Mouse (Mus musculus): ENCODE data around the gene Avil. TPM values are rescaled to one million over a fixed set of nuclear protein-coding genes. Genes with fewer than 3 reads are reported as not detected.

Avil gene
- total and polyA plus RNA-seq, 3 experiments, result 2.7 to 20.0 (median 8.2) TPM

GRCm38 (mm10) chr10:126987183-126988118, 13.1 kb upstream of the Avil start:
- Histone ChIP-seq H3K27me3 (replicated peaks) (no peaks in the 10 kb centered on the region), H3K27ac (ENCODE audit: insufficient read depth, low read depth) (no peak overlapping the region), H3K36me3 (replicated peaks in 1 of 2; ENCODE audit: control insufficient read depth in 1 of 2, insufficient read depth in 1 of 2, low read length in 1 of 2) (peaks cover 3 to 36% of the 10 kb centered on the region in 2 experiments), H3K4me3 (replicated peaks in 1 of 3; ENCODE audit: low read depth in 2 of 3, low read length in 2 of 3, poor library complexity in 1 of 3) (no peak overlapping the region), H3K79me2 (replicated peaks; ENCODE audit: control insufficient read depth, extremely low read depth, insufficient read depth, poor library complexity, severe bottlenecking) (no peaks in the 10 kb centered on the region; the same call in 1 of the 2 replicates), H3K4me1 (ENCODE audit: control insufficient read depth in 1 of 2, insufficient read depth in 2 of 2) (peaks cover 9 to 49% of the 10 kb centered on the region in 2 experiments), H3K9ac (ENCODE audit: insufficient read depth, low read depth) (no peak overlapping the region), H3K4me2 (ENCODE audit: insufficient read depth, low read depth, poor library complexity, severe bottlenecking) (no peak overlapping the region), H3K9me3 (replicated peaks; ENCODE audit: low read length) (no peaks in the 10 kb centered on the region)
- in situ Hi-C loops (cut with MboI; ENCODE audit: low pct_ligation_motif_present, low pct_unique_long_range_greater_than_20kb, low sequenced_read_pairs), result no loop called here
- no peak for DNase-seq (ENCODE audit: extremely low read depth)
- dilution Hi-C loops (cut with MboI; ENCODE audit: extremely low pct_ligation_motif_present, extremely low pct_unique_long_range_greater_than_20kb, low sequenced_read_pairs), result no loop called here
- TF ChIP-seq NELFE (IDR thresholded peaks at IDR 0.05; ENCODE audit: low read depth, low read length) (no peak), TCF12 (IDR thresholded peaks at IDR 0.05; ENCODE audit: low read depth, low read length) (no peak), EP300 (IDR thresholded peaks at IDR 0.05; ENCODE audit: low read length) (no peak), NRF1 (IDR thresholded peaks at IDR 0.05; ENCODE audit: low read depth, low read length) (no peak), ZMIZ1 (IDR thresholded peaks at IDR 0.05; ENCODE audit: low read depth, low read length) (no peak), USF1 (IDR thresholded peaks at IDR 0.05; ENCODE audit: low read depth, low read length) (no peak), BHLHE40 (IDR thresholded peaks at IDR 0.05; ENCODE audit: low read depth, low read length) (no peak), CHD1 (IDR thresholded peaks at IDR 0.05; ENCODE audit: low read depth, low read length) (no peak), KAT2A (IDR thresholded peaks at IDR 0.05; ENCODE audit: insufficient replicate concordance, low read length) (no peak), CTCF (conservative IDR thresholded peaks at IDR 0.05 in 1 of 2, IDR thresholded peaks at IDR 0.05 in 1 of 2; ENCODE audit: low read depth in 2 of 2, low read length in 2 of 2) (no peak), JUN (IDR thresholded peaks at IDR 0.05; ENCODE audit: insufficient read depth, low read depth, low read length) (no peak), IRF4 (IDR thresholded peaks at IDR 0.05; ENCODE audit: low read depth, low read length) (no peak), MYC (IDR thresholded peaks at IDR 0.05; ENCODE audit: low read depth, low read length) (no peak), MAX (IDR thresholded peaks at IDR 0.05; ENCODE audit: low read length) (no peak), E2F4 (IDR thresholded peaks at IDR 0.05; ENCODE audit: insufficient replicate concordance, low read depth, low read length) (no peak), MAFK (IDR thresholded peaks at IDR 0.05; ENCODE audit: insufficient replicate concordance, low read length) (no peak)

DNA sequence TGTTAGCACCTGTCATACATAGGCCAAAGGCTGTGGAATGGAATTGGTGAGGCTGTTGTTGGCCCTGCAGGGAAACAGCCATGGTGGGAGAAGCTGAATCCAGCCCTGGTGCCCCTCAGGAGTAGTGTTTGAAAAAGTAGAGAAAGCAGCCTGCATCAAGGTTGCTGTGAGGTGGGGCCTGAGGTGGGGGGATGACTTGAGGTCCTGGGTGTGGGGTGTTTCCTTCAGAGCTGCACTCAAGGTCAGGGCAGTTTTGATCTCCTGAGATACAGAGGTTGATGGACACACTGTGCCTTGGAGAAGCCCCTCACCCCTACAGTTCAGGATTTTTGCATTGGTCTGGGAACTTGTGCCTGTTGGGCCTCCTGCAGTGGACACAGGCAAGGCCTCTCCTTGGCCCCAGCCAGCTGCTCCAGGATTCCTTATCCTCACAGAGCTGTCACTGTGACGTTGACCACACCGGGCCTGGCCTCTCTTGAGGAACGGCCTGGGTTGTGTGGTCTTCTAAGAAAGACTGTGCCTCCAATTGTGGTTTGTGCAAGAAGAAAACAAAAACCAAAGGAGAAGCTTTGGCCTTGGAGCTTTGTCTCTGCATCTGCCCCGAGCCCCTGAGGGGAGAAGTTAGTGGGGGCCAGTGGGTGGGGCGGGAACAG, 11.9 kb upstream of the Avil start:
- DNase-seq (ENCODE audit: extremely low read depth), result no peak
- Histone ChIP-seq H3K4me2 (ENCODE audit: insufficient read depth, low read depth, poor library complexity, severe bottlenecking) (no peak overlapping the region), H3K36me3 (replicated peaks in 1 of 2; ENCODE audit: control insufficient read depth in 1 of 2, insufficient read depth in 1 of 2, low read length in 1 of 2) (peaks cover 15 to 40% of the 10 kb centered on the region in 2 experiments), H3K27ac (ENCODE audit: insufficient read depth, low read depth) (no peak overlapping the region), H3K4me1 (ENCODE audit: control insufficient read depth in 1 of 2, insufficient read depth in 2 of 2) (peaks cover 9 to 57% of the 10 kb centered on the region in 2 experiments), H3K9ac (ENCODE audit: insufficient read depth, low read depth) (no peak overlapping the region), H3K9me3 (replicated peaks; ENCODE audit: low read length) (no peaks in the 10 kb centered on the region), H3K79me2 (replicated peaks; ENCODE audit: control insufficient read depth, extremely low read depth, insufficient read depth, poor library complexity, severe bottlenecking) (no peaks in the 10 kb centered on the region), H3K27me3 (replicated peaks) (no peaks in the 10 kb centered on the region), H3K4me3 (replicated peaks in 1 of 3; ENCODE audit: low read depth in 2 of 3, low read length in 2 of 3, poor library complexity in 1 of 3) (no peak overlapping the region)
- in situ Hi-C loops (cut with MboI; ENCODE audit: low pct_ligation_motif_present, low pct_unique_long_range_greater_than_20kb, low sequenced_read_pairs) (no loop called here), dilution Hi-C loops (cut with MboI; ENCODE audit: extremely low pct_ligation_motif_present, extremely low pct_unique_long_range_greater_than_20kb, low sequenced_read_pairs) (no loop called here)
- no peak for TF ChIP-seq GABPA (IDR thresholded peaks at IDR 0.05; ENCODE audit: insufficient replicate concordance, low read depth, low read length)
- no peak for TF ChIP-seq CHD2 (IDR thresholded peaks at IDR 0.05; ENCODE audit: low read length)
- no peak for TF ChIP-seq CTCF (conservative IDR thresholded peaks at IDR 0.05 in 1 of 2, IDR thresholded peaks at IDR 0.05 in 1 of 2; ENCODE audit: low read depth in 2 of 2, low read length in 2 of 2)
- TF ChIP-seq SMC3 (IDR thresholded peaks at IDR 0.05; ENCODE audit: low read depth, low read length), result no peak
- TF ChIP-seq ZC3H11A (IDR thresholded peaks at IDR 0.05; ENCODE audit: low read depth, low read length), result no peak
- TF ChIP-seq CHD1 (IDR thresholded peaks at IDR 0.05; ENCODE audit: low read depth, low read length), result no peak
- TF ChIP-seq ELF1 (IDR thresholded peaks at IDR 0.05; ENCODE audit: low read depth, low read length), result no peak
- no peak for TF ChIP-seq ETS1 (conservative IDR thresholded peaks at IDR 0.05; ENCODE audit: low read depth, low read length)
- no peak for TF ChIP-seq ZNF384 (IDR thresholded peaks at IDR 0.05; ENCODE audit: low read depth, low read length)
- TF ChIP-seq ZKSCAN1 (IDR thresholded peaks at IDR 0.05; ENCODE audit: borderline replicate concordance, low read depth, low read length), result no peak
- no peak for TF ChIP-seq ZMIZ1 (IDR thresholded peaks at IDR 0.05; ENCODE audit: low read depth, low read length)
- no peak for TF ChIP-seq USF1 (IDR thresholded peaks at IDR 0.05; ENCODE audit: low read depth, low read length)
- TF ChIP-seq POLR2AphosphoS2 (IDR thresholded peaks at IDR 0.05; ENCODE audit: low read depth, low read length), result no peak
- no peak for TF ChIP-seq USF2 (conservative IDR thresholded peaks at IDR 0.05; ENCODE audit: low read depth, low read length)
- TF ChIP-seq MAFK (IDR thresholded peaks at IDR 0.05; ENCODE audit: insufficient replicate concordance, low read length), result no peak
- TF ChIP-seq RAD21 (IDR thresholded peaks at IDR 0.05; ENCODE audit: low read depth, low read length), result no peak
- no peak for TF ChIP-seq NRF1 (IDR thresholded peaks at IDR 0.05; ENCODE audit: low read depth, low read length)
